8 mouse cellular contexts compared by ENCODE assay signal in genomic region chr8:71464513-71465500, GRCm38 (mm10). TPM values are rescaled to one million over a fixed set of nuclear protein-coding genes. Genes with fewer than 3 reads are reported as not detected.
DNase-seq lines count a peak whose midpoint lies in the region; ATAC-seq and TF ChIP-seq lines count a peak whose summit lies in the region.

Mrpl34 (plus strand) TSS chr8:71464959.

- H3K4me1 ChIP-seq in CH12.LX (ENCODE audit: control insufficient read depth in 1 of 2, insufficient read depth in 2 of 2): peaks cover 16 to 36% of the 10 kb centered on the region in 2 experiments
- peaks cover 13% of the 10 kb centered on the region for H3K4me1 ChIP-seq in forebrain, embryonic 11.5 days (replicated peaks; ENCODE audit: control insufficient read depth, insufficient read depth, low read length)
- peaks cover 24% of the 10 kb centered on the region for H3K4me1 ChIP-seq in heart, embryonic 16.5 days (ENCODE audit: control insufficient read depth, insufficient read depth, low read length)
- H3K4me1 ChIP-seq in liver, embryonic 15.5 days (replicated peaks): peaks cover 47% of the 10 kb centered on the region
- peaks cover 37% of the 10 kb centered on the region for H3K4me1 ChIP-seq in neural tube, embryonic 12.5 days

- DNase-seq in CH12.LX (ENCODE audit: extremely low read depth): peak; percentile 99
- DNase-seq in c-Kit-positive CD71-positive TER-119-negative erythroid progenitor cells, embryonic 14.5 days (ENCODE audit: low read depth): peak; percentile 100
- peak; percentile 98 for DNase-seq in forebrain, embryonic 11.5 days (ENCODE audit: low spot score)
- DNase-seq in kidney, postnatal 36 days: peak; percentile 98 to 100
- peak; percentile 100 for DNase-seq in telencephalon, adult 2 months (ENCODE audit: low read depth, low spot score)

- peak; percentile 78 for TF ChIP-seq POLR2A in CH12.LX (IDR thresholded peaks at IDR 0.05; ENCODE audit: low read depth, low read length)

- peak within 1 kb of the TSS; percentile 62 for H3K4me2 ChIP-seq in CH12.LX (ENCODE audit: insufficient read depth, low read depth, poor library complexity, severe bottlenecking)
- H3K4me2 ChIP-seq in forebrain, embryonic 11.5 days (ENCODE audit: low read depth, low read length, severe bottlenecking): peak within 1 kb of the TSS; percentile 92
- H3K4me2 ChIP-seq in heart, embryonic 16.5 days (ENCODE audit: low read depth, low read length): peak within 1 kb of the TSS; percentile 78
- peak within 1 kb of the TSS; percentile 97 for H3K4me2 ChIP-seq in liver, embryonic 15.5 days
- peak within 1 kb of the TSS; percentile 92 for H3K4me2 ChIP-seq in neural tube, embryonic 12.5 days (replicated peaks)

- TF ChIP-seq RAD21 in CH12.LX (IDR thresholded peaks at IDR 0.05; ENCODE audit: low read depth, low read length): peak; percentile 59

- no peak within 1 kb of the TSS for H3K27ac ChIP-seq in CH12.LX (ENCODE audit: insufficient read depth, low read depth)
- peak within 1 kb of the TSS; percentile 8; the same call in 1 of the 2 replicates for H3K27ac ChIP-seq in forebrain, embryonic 11.5 days (ENCODE audit: low read depth, low read length)
- H3K27ac ChIP-seq in heart, embryonic 16.5 days (ENCODE audit: low read length): peak within 1 kb of the TSS; percentile 97
- peak within 1 kb of the TSS; percentile 87 for H3K27ac ChIP-seq in liver, embryonic 15.5 days (replicated peaks)
- peak within 1 kb of the TSS; percentile 53 for H3K27ac ChIP-seq in neural tube, embryonic 12.5 days

- H3K9ac ChIP-seq in CH12.LX (ENCODE audit: insufficient read depth, low read depth): peak within 1 kb of the TSS; percentile 80
- peak within 1 kb of the TSS; percentile 90 for H3K9ac ChIP-seq in forebrain, embryonic 11.5 days (ENCODE audit: low read length)
- H3K9ac ChIP-seq in heart, embryonic 16.5 days (ENCODE audit: low read length): peak within 1 kb of the TSS; percentile 87
- peak within 1 kb of the TSS; percentile 85 for H3K9ac ChIP-seq in liver, embryonic 15.5 days
- peak within 1 kb of the TSS; percentile 85 for H3K9ac ChIP-seq in neural tube, embryonic 12.5 days

- peaks cover 10 to 30% of the 10 kb centered on the region in 2 experiments for H3K36me3 ChIP-seq in CH12.LX (replicated peaks in 1 of 2; ENCODE audit: control insufficient read depth in 1 of 2, insufficient read depth in 1 of 2, low read length in 1 of 2)
- H3K36me3 ChIP-seq in forebrain, embryonic 11.5 days (ENCODE audit: control insufficient read depth, insufficient read depth, low read length): no peaks in the 10 kb centered on the region
- peaks cover 11% of the 10 kb centered on the region for H3K36me3 ChIP-seq in heart, embryonic 16.5 days (ENCODE audit: control insufficient read depth, insufficient read depth)
- peaks cover 18% of the 10 kb centered on the region; the same call in 1 of the 2 replicates for H3K36me3 ChIP-seq in liver, embryonic 15.5 days (replicated peaks)
- H3K36me3 ChIP-seq in neural tube, embryonic 12.5 days: peaks cover 15% of the 10 kb centered on the region

- dilution Hi-C loops in CH12.LX (cut with MboI; ENCODE audit: extremely low pct_ligation_motif_present, extremely low pct_unique_long_range_greater_than_20kb, low sequenced_read_pairs): no loop called here

- peaks cover 7% of the 10 kb centered on the region for H3K79me2 ChIP-seq in CH12.LX (replicated peaks; ENCODE audit: control insufficient read depth, extremely low read depth, insufficient read depth, poor library complexity, severe bottlenecking)

- H3K9me3 ChIP-seq in CH12.LX (replicated peaks; ENCODE audit: low read length): peaks cover 8% of the 10 kb centered on the region
- H3K9me3 ChIP-seq in forebrain, embryonic 11.5 days (ENCODE audit: control insufficient read depth, low read length): no peaks in the 10 kb centered on the region
- H3K9me3 ChIP-seq in heart, embryonic 16.5 days (replicated peaks; ENCODE audit: control insufficient read depth, low read length): no peaks in the 10 kb centered on the region
- H3K9me3 ChIP-seq in liver, embryonic 15.5 days (replicated peaks): no peaks in the 10 kb centered on the region
- H3K9me3 ChIP-seq in neural tube, embryonic 12.5 days: no peaks in the 10 kb centered on the region

- no peak for TF ChIP-seq EP300 in CH12.LX (IDR thresholded peaks at IDR 0.05; ENCODE audit: low read length)

- in situ Hi-C loops in CH12.LX (cut with MboI; ENCODE audit: low pct_ligation_motif_present, low pct_unique_long_range_greater_than_20kb, low sequenced_read_pairs): loop anchor here (5.0 kb wide), 1 partner anchor 33 kb away; no protein-coding TSS in a partner anchor

- TF ChIP-seq CTCF in CH12.LX (conservative IDR thresholded peaks at IDR 0.05 in 1 of 2, IDR thresholded peaks at IDR 0.05 in 1 of 2; ENCODE audit: low read depth in 2 of 2, low read length in 2 of 2): peak; percentile 82 to 100

- H3K4me3 ChIP-seq in CH12.LX (replicated peaks in 1 of 3; ENCODE audit: low read depth in 2 of 3, low read length in 2 of 3, poor library complexity in 1 of 3): peak within 1 kb of the TSS; percentile 80 to 95 (median 86)
- H3K4me3 ChIP-seq in forebrain, embryonic 11.5 days (ENCODE audit: low read depth, low read length): peak within 1 kb of the TSS; percentile 86
- H3K4me3 ChIP-seq in heart, embryonic 16.5 days (ENCODE audit: low read length): peak within 1 kb of the TSS; percentile 71
- H3K4me3 ChIP-seq in liver, embryonic 15.5 days (replicated peaks): peak within 1 kb of the TSS; percentile 80
- peak within 1 kb of the TSS; percentile 87 for H3K4me3 ChIP-seq in neural tube, embryonic 12.5 days

- under 1% methylated on average over 59 of the region's 59 CpGs for WGBS in forebrain, embryonic 11.5 days
- under 1% methylated on average over 59 of the region's 59 CpGs for WGBS in heart, embryonic 16.5 days
- WGBS in liver, embryonic 15.5 days (ENCODE audit: insufficient replicate concordance): under 1% methylated on average over 59 of the region's 59 CpGs
- whole genome bisulfite sequencing in neural tube, embryonic 12.5 days: under 1% methylated on average over 59 of the region's 59 CpGs

- H3K27me3 ChIP-seq in CH12.LX (replicated peaks): no peaks in the 10 kb centered on the region
- no peaks in the 10 kb centered on the region for H3K27me3 ChIP-seq in forebrain, embryonic 11.5 days (ENCODE audit: control insufficient read depth, insufficient read depth, low read length)
- H3K27me3 ChIP-seq in heart, embryonic 16.5 days (ENCODE audit: control insufficient read depth, insufficient read depth, low read length): no peaks in the 10 kb centered on the region
- no peaks in the 10 kb centered on the region; the same call in 1 of the 2 replicates for H3K27me3 ChIP-seq in liver, embryonic 15.5 days
- H3K27me3 ChIP-seq in neural tube, embryonic 12.5 days (replicated peaks): no peaks in the 10 kb centered on the region

- ATAC-seq in forebrain, embryonic 11.5 days (replicated peaks; ENCODE audit: low FRiP score): peak; percentile 75
- peak; percentile 80 for ATAC-seq in heart, embryonic 16.5 days (replicated peaks; ENCODE audit: extremely low read depth, insufficient read depth, low FRiP score)
- ATAC-seq in liver, embryonic 15.5 days (ENCODE audit: insufficient read depth): peak; percentile 83
- ATAC-seq in neural tube, embryonic 12.5 days (ENCODE audit: low FRiP score, low read depth): peak; percentile 74

TF ChIP-seq in CH12.LX, 34 proteins besides CTCF, POLR2A, EP300 and RAD21 (continues in another document):
- TF ChIP-seq JUN (IDR thresholded peaks at IDR 0.05; ENCODE audit: insufficient read depth, low read depth, low read length) (peak; percentile 57), MAZ (IDR thresholded peaks at IDR 0.05; ENCODE audit: low read depth, low read length) (peak; percentile 93), CHD1 (IDR thresholded peaks at IDR 0.05; ENCODE audit: low read depth, low read length) (no peak), SIN3A (IDR thresholded peaks at IDR 0.05; ENCODE audit: low read length) (peak; percentile 97), KAT2A (IDR thresholded peaks at IDR 0.05; ENCODE audit: insufficient replicate concordance, low read length) (peak; percentile 99), ZKSCAN1 (IDR thresholded peaks at IDR 0.05; ENCODE audit: borderline replicate concordance, low read depth, low read length) (no peak), MXI1 (IDR thresholded peaks at IDR 0.05; ENCODE audit: low read depth, low read length) (peak; percentile 82; the same call in 1 of the 2 replicates), NELFE (IDR thresholded peaks at IDR 0.05; ENCODE audit: low read depth, low read length) (peak; percentile 76), MEF2A (IDR thresholded peaks at IDR 0.05; ENCODE audit: borderline replicate concordance, low read depth, low read length) (peak; percentile 87), E2F4 (IDR thresholded peaks at IDR 0.05; ENCODE audit: insufficient replicate concordance, low read depth, low read length) (no peak), POLR2AphosphoS2 (IDR thresholded peaks at IDR 0.05; ENCODE audit: low read depth, low read length) (peak; percentile 37; the same call in 1 of the 2 replicates), MAFK (IDR thresholded peaks at IDR 0.05; ENCODE audit: insufficient replicate concordance, low read length) (no peak), JUND (conservative IDR thresholded peaks at IDR 0.05; ENCODE audit: low read depth, low read length) (peak; percentile 34; the same call in 1 of the 2 replicates), MAX (IDR thresholded peaks at IDR 0.05; ENCODE audit: low read length) (peak; percentile 89), NRF1 (IDR thresholded peaks at IDR 0.05; ENCODE audit: low read depth, low read length) (peak; percentile 78), BHLHE40 (IDR thresholded peaks at IDR 0.05; ENCODE audit: low read depth, low read length) (peak; percentile 84), UBTF (IDR thresholded peaks at IDR 0.05; ENCODE audit: low read depth, low read length) (peak; percentile 46; the same call in 1 of the 2 replicates), CHD2 (IDR thresholded peaks at IDR 0.05; ENCODE audit: low read length) (peak; percentile 98), SMC3 (IDR thresholded peaks at IDR 0.05; ENCODE audit: low read depth, low read length) (peak; percentile 72), MYC (IDR thresholded peaks at IDR 0.05; ENCODE audit: low read depth, low read length) (peak; percentile 91), ZMIZ1 (IDR thresholded peaks at IDR 0.05; ENCODE audit: low read depth, low read length) (peak; percentile 76; the same call in 1 of the 2 replicates), TBP (conservative IDR thresholded peaks at IDR 0.05; ENCODE audit: low read depth, low read length) (0 out of 2 replicates have a peak, but pooled peaks have one; percentile 6)

RNA-seq across cellular contexts. Expression of gene Mrpl34, which starts in this region (rescaled TPM):
- total RNA-seq in CH12.LX (2012; rRNA removed) (150 and 180 TPM in 2 replicates), CH12.LX (2014; rRNA removed) (80.1 and 94.4 TPM in 2 replicates)
- 123 and 133 TPM in 2 replicates for polyA plus RNA-seq in CH12.LX (2012; ENCODE audit: insufficient read length, low read depth)
- polyA plus RNA-seq in forebrain, embryonic 11.5 days (2014; fragmentation: Nextera tagmentation; extraction: Ambion mirVana): 186 TPM in 2 replicates
- polyA plus RNA-seq in heart, embryonic 16.5 days (2015; fragmentation: Nextera tagmentation; extraction: Ambion mirVana): 175 and 192 TPM in 2 replicates
- 81.2 and 96.6 TPM in 2 replicates for polyA plus RNA-seq in liver, embryonic 15.5 days (2015; fragmentation: Nextera tagmentation; extraction: Ambion mirVana)
- 234 and 246 TPM in 2 replicates for polyA plus RNA-seq in neural tube, embryonic 12.5 days (2016; fragmentation: Nextera tagmentation; extraction: Ambion mirVana)
